Mouse (Mus musculus): Measurements from ENCODE around the gene Wdr1. TPM values are rescaled to one million over a fixed set of nuclear protein-coding genes. Genes with fewer than 3 reads are reported as not detected.

Gene Wdr1
- total RNA-seq, 2 experiments from 2014 or later, result 160 to 235 TPM

Other genes starting within 250 kb of the Wdr1 start
- gene Drd5, start 243.9 kb downstream of the Wdr1 start, total RNA-seq (2014; fragmentation: Nextera tagmentation), result not detected in 2 replicates
- not detected in 2 replicates for gene Drd5, start 243.9 kb downstream of the Wdr1 start, total RNA-seq (2017)
- gene Slc2a9, start 60.1 kb downstream of the Wdr1 start, total RNA-seq (2014; fragmentation: Nextera tagmentation), result 13.6 and 17.0 TPM in 2 replicates
- gene Slc2a9, start 60.1 kb downstream of the Wdr1 start, total RNA-seq (2017), result 8.4 TPM in 2 replicates
- gene Zfp518b, start 121.6 kb upstream of the Wdr1 start, total RNA-seq (2014; fragmentation: Nextera tagmentation), result 5.5 and 12.3 TPM in 2 replicates
- 6.3 and 8.2 TPM in 2 replicates for gene Zfp518b, start 121.6 kb upstream of the Wdr1 start, total RNA-seq (2017)

All from granulocyte monocyte progenitor cell, adult 5-6 weeks (primary cell).